Mouse (Mus musculus) liver, embryonic 14.5 days (tissue): ENCODE results near the gene Ubr4. TPM values are rescaled to one million over a fixed set of nuclear protein-coding genes. Genes with fewer than 3 reads are reported as not detected.

Source experiments
- ATAC-seq: fragments of 200-750 bp; cut with Nextera tagmentation; 2 replicates; pipeline ENCODE4 v1.8.0; 2017; ENCODE audit warnings: moderate number of reproducible peaks, mild to moderate bottlenecking, moderate library complexity; ENCODE audit not compliant: insufficient read depth
- DNase-seq, 3 experiments: peaks; one replicate each; pipeline ENCODE4 v3.0.0-alpha.2; 2012 to 2013; ENCODE audit warnings: low read depth in 3 of 3, low spot score in 3 of 3
- H3K27ac ChIP-seq: fragments of 300-500 bp; sonication (generic); 2 replicates; pipeline ENCODE4 v1.5.1; 2014; ENCODE audit warnings: moderate library complexity, mild to moderate bottlenecking, control low read depth, inconsistent platforms
- H3K27me3 ChIP-seq: fragments of 300-500 bp; sonication (generic); 2 replicates; pipeline ENCODE4 v1.6.1; 2014; ENCODE audit warnings: mild to moderate bottlenecking, low read length, moderate library complexity; ENCODE audit not compliant: control insufficient read depth, insufficient read depth
- H3K36me3 ChIP-seq: fragments of 300-500 bp; sonication (generic); replicated peaks from 2 replicates; pipeline ENCODE4 v1.6.1; 2014; ENCODE audit warnings: low read depth; ENCODE audit not compliant: control insufficient read depth, insufficient read depth
- H3K4me1 ChIP-seq, 2 experiments: fragments of 200-500 bp in 1 of 2; fragments of 300-500 bp in 1 of 2; sonication (generic) in 1 of 2; replicated peaks; 2 replicates each; pipeline ENCODE4 v1.6.1; 2012 to 2014; ENCODE audit warnings: antibody characterized with exemption in 1 of 2, inconsistent platforms in 1 of 2, low read length in 1 of 2; ENCODE audit not compliant: control insufficient read depth in 2 of 2, insufficient read depth in 2 of 2
- H3K4me2 ChIP-seq: fragments of 300-500 bp; sonication (generic); 2 replicates; pipeline ENCODE4 v1.6.1; 2014; ENCODE audit warnings: low read depth, mild to moderate bottlenecking, control low read depth, moderate library complexity
- H3K4me3 ChIP-seq, 2 experiments: fragments of 200-500 bp in 1 of 2; fragments of 300-500 bp in 1 of 2; sonication (generic) in 1 of 2; 2 replicates each; pipeline ENCODE4 v1.5.1; 2012 to 2014; ENCODE audit warnings: low read depth in 2 of 2, low read length in 2 of 2, mild to moderate bottlenecking in 2 of 2, control low read depth in 1 of 2, inconsistent platforms in 1 of 2, moderate library complexity in 1 of 2; ENCODE audit not compliant: insufficient read depth in 1 of 2
- H3K9ac ChIP-seq: fragments of 300-500 bp; sonication (generic); replicated peaks from 2 replicates; pipeline ENCODE4 v1.6.1; 2014; ENCODE audit warnings: mild to moderate bottlenecking, control low read depth, moderate library complexity
- H3K9me3 ChIP-seq: fragments of 300-500 bp; sonication (generic); 2 replicates; pipeline ENCODE4 v1.6.1; 2016; ENCODE audit warnings: low read length, mixed read lengths; ENCODE audit not compliant: control insufficient read depth
- CTCF ChIP-seq: IDR thresholded peaks from 2 replicates; pipeline ENCODE4 v1.5.1; 2016; ENCODE audit warnings: antibody characterized with exemption, low read depth, control low read depth
- EP300 ChIP-seq: IDR thresholded peaks from 2 replicates; pipeline ENCODE4 v1.6.1; 2016; ENCODE audit warnings: antibody characterized with exemption, low read depth
- WGBS: fragments of 180-500 bp; shearing (Covaris S2); extraction: QIAGEN DNeasy Blood & Tissue Kit; methylation state at CpG from one replicate; pipeline ENCODE4 v1.1.7; 2014; ENCODE audit not compliant: insufficient replicate concordance; 5-methylcytosine and 5-hydroxymethylcytosine counted together
- polyA plus RNA-seq, 2 experiments: library from polyadenylated mRNA; depleted of rRNA in 1 of 2; stranded (reverse) in 1 of 2; unstranded in 1 of 2; fragments of >200 nt; fragmentation: Nextera tagmentation in 1 of 2; extraction: Ambion mirVana in 1 of 2; gene quantifications; 2 replicates each; pipeline versions ENCODE4 v1.2.1 to v1.2.3; 2012 to 2014

Ubr4 gene
- polyA plus RNA-seq, 2 experiments = 34.0 to 55.5 TPM

DNA sequence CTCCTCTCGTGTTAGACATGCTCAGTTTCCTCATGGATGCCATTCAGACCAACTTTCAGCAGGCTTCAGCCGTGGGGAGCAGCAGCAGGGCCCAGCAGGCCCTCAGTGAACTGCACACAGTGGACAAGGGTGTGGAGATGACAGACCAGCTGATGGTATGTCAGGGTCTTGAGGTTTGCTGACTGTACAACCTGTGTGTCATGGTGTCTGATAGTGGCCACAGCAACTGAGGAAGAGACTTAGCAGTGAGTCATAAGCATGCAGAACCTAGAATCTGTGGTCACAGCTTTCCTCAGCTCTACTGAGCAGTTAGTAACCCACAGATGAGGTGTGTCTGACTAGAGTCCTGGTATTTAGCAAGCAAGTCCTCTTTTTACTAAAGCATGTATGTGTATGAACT lies 70.0 kb downstream of the Ubr4 start:
- TF ChIP-seq CTCF (no peak), EP300 (no peak)
- H3K9me3 ChIP-seq = no peaks in the 10 kb centered on the region
- ATAC-seq = peak; percentile 21; the same call in 1 of the 2 replicates
- DNase-seq = no peak
- 89% methylated on average over 2 of the region's 2 CpGs for WGBS
- no peak overlapping the region for H3K9ac ChIP-seq
- no peaks in the 10 kb centered on the region for H3K27me3 ChIP-seq
- no peaks in the 10 kb centered on the region for H3K4me1 ChIP-seq
- no peak overlapping the region for H3K4me2 ChIP-seq
- no peak overlapping the region for H3K4me3 ChIP-seq
- H3K36me3 ChIP-seq = peaks cover 98% of the 10 kb centered on the region
- H3K27ac ChIP-seq = no peak overlapping the region

DNA sequence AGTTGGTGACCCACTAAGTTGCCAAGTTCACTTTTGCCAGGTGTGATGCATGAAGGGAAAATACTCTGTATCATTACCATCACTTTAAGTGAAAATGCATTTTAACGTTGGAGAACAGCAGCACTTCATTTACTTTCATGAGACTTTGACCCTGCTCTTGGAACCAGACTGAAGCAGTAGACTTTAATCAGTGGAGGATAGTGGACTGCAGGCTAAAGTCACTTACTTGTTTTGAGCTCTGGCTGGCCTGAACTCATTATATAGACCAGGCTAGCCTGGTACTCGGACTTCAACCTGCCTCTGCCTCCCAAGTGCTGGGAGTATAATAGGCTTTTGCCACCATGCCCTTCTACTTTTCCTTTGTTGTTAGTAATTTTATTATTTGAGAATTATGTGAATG lies 70.9 kb downstream of the Ubr4 start:
- Histone ChIP-seq H3K27ac (no peak overlapping the region), H3K36me3 (peaks cover 98% of the 10 kb centered on the region), H3K9me3 (no peaks in the 10 kb centered on the region), H3K27me3 (no peaks in the 10 kb centered on the region), H3K4me2 (no peak overlapping the region), H3K9ac (no peak overlapping the region), H3K4me1 (no peaks in the 10 kb centered on the region), H3K4me3 (no peak overlapping the region)
- TF ChIP-seq CTCF (no peak), EP300 (no peak)
- DNase-seq (no peak), ATAC-seq (no peak)
- 77% methylated on average over 2 of the region's 2 CpGs for WGBS

DNA sequence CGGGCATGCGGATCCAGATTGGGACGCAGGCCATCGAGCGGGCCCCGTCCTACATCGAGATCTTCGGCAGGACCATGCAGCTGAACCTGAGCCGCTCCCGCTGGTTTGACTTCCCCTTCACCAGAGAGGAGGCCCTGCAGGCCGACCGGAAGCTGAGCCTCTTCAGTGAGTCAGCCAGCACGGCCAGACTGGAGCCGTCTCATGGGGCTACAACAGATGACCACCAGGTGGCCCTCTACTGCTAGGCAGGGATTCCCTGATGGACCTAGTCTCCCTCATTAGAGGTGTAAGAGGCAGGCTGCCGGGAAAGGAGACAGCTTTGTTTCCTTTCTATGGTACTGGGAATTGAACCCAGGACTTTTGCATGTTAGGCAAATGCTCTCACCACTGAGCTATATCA lies 77.8 kb downstream of the Ubr4 start:
- peak; percentile 52 for ATAC-seq
- 38% methylated on average over 15 of the region's 15 CpGs for WGBS
- H3K36me3 ChIP-seq = peaks cover 97% of the 10 kb centered on the region

DNA sequence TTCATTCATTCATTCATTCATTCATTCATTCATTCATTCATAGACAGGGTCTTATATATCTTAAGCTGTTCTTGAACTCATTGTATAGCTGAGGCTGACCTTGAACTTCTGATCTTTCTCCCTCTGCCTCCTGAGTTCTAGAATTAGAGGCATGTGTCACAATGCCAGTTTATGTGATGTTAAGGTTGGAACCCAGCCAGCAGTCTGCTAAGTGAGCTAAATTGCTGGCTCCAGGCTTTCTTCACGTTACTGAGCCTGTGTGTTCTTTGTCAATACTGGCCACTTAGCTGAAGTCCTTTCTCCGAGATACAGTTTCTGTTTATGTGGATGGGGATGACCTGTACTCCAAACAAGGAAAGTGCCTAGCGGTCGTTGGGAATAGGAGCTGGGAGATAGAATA lies 78.5 kb downstream of the Ubr4 start:
- Histone ChIP-seq H3K4me3 (no peak overlapping the region), H3K4me1 (no peaks in the 10 kb centered on the region), H3K36me3 (peaks cover 97% of the 10 kb centered on the region), H3K4me2 (no peak overlapping the region), H3K9ac (no peak overlapping the region), H3K27ac (no peak overlapping the region), H3K27me3 (no peaks in the 10 kb centered on the region), H3K9me3 (no peaks in the 10 kb centered on the region)
- 90% methylated on average over 4 of the region's 4 CpGs for WGBS
- no peak for TF ChIP-seq CTCF
- no peak for TF ChIP-seq EP300
- DNase-seq = no peak
- no peak for ATAC-seq

More for the DNA sequence above, 77.8 kb downstream of the Ubr4 start:
- Histone ChIP-seq H3K4me2 (no peak overlapping the region), H3K9me3 (no peaks in the 10 kb centered on the region), H3K27me3 (no peaks in the 10 kb centered on the region), H3K4me3 (no peak overlapping the region), H3K27ac (no peak overlapping the region), H3K4me1 (no peaks in the 10 kb centered on the region), H3K9ac (no peak overlapping the region)
- no peak for TF ChIP-seq EP300
- TF ChIP-seq CTCF = peak; percentile 82
- DNase-seq = peak; percentile 26 to 37 (median 36)

DNA sequence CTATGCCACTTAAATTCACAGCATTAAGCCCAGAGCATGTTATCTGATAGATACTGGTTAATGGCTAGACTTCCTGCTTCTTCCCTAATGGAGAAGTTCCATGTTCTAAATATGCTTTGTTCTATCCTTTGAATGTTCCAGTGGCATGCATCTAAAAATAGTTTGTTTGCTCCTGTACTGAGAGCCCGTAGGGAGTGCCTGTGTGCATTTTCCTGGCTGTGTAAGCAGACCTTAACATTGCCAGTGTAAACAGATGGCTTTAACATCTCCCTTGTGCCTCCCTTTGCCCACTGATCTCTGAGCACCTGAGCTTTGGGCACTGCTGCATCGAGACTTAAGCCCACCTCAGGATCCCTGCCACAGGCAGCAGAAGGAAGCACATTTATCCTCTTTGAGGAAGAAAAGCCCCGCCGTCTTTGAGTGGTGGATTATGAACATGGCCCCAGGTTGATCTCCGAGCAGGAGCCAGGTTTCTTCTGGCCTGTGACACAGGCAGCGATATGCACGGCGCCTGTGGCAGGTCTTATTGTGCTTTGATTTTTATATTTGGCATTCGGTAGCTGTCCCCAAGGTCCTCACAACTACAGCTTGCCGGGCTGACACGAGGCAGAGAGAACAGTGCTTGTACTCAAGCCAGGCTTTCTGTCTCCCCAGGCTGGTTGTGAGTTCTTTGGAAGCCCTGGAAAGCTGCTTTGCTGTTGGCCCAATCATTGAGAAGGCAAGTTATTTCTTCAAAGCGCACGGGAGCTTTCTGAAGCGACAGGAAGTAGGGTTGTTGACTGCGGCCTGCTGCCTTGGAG lies 80.8 kb downstream of the Ubr4 start:
- H3K9me3 ChIP-seq = no peaks in the 10 kb centered on the region
- WGBS = 84% methylated on average over 15 of the region's 15 CpGs
- H3K36me3 ChIP-seq = peaks cover 98% of the 10 kb centered on the region
- no peak overlapping the region for H3K9ac ChIP-seq
- H3K4me3 ChIP-seq = no peak overlapping the region
- DNase-seq (no peak), ATAC-seq (no peak)
- no peak overlapping the region for H3K4me2 ChIP-seq
- no peak overlapping the region for H3K27ac ChIP-seq
- no peaks in the 10 kb centered on the region for H3K4me1 ChIP-seq
- H3K27me3 ChIP-seq = no peaks in the 10 kb centered on the region
- TF ChIP-seq EP300 (no peak), CTCF (no peak)
